Mouse (Mus musculus) heart, postnatal 0 days (tissue): ENCODE data around the gene Hspa12b.

Experiments
- CTCF ChIP-seq: IDR thresholded peaks from 2 replicates; pipeline ENCODE4 v1.5.1; 2016; ENCODE audit warnings: antibody characterized with exemption, control low read depth, low read depth
- EP300 ChIP-seq: IDR thresholded peaks from 2 replicates; pipeline ENCODE4 v1.6.1; 2016; ENCODE audit warnings: antibody characterized with exemption, low read depth

DNA sequence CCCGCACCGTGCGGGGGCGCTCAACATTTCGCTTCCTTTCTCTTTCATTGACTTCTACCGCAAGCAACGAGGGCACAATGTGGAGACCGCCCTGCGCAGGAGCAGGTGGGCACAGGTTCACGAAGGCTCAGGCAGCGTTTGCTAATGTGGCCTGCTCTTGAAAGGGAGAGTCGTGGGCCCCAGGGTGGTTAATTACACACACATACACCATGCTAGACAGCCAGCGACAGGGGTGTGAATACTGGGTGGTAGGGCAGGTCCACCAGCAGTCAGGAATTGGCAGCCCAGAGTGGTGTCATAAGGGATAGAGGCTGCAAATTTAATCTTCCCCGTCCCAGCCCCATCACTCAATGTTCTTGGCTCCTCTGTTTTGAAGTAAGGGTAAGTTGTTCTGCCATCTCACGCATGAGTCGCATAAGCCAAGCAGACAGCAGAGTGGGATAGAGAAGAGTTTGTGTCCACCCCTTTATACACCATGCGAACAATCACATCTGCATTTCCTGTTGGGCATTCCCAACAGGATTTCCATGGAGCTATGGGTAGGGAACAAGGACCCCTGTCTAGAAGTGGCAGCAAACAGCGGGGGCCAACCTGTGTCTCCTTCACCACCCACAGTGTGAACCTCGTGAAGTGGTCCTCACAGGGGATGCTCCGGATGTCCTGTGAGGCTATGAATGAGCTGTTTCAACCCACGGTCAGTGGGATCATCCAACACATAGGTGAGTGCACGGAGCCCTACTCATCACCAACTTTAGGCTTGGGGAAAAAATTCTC is 16.1 kb downstream of the Hspa12b start:
- TF ChIP-seq CTCF (no peak), EP300 (no peak)
